Mouse (Mus musculus) heart, embryonic 11.5 days (tissue): ENCODE measurements around the gene Anp32e. TPM values are rescaled to one million over a fixed set of nuclear protein-coding genes. Genes with fewer than 3 reads are reported as not detected.
"Not testable (repeated sequence)": the region's sequence is repeated elsewhere in the genome, so short reads cannot be mapped to it uniquely, and the experiment has no call there.

Experiments
- ATAC-seq: fragments of 200-750 bp; cut with Nextera tagmentation; replicated peaks from 2 replicates; pipeline ENCODE4 v1.8.0; 2017; ENCODE audit warnings: moderate library complexity; ENCODE audit not compliant: insufficient number of reproducible peaks, low FRiP score, low TSS enrichment
- H3K27ac ChIP-seq: fragments of 300-500 bp; sonication (generic); 2 replicates; pipeline ENCODE4 v1.5.1; 2014; ENCODE audit warnings: mild to moderate bottlenecking, low read depth, low read length
- H3K27me3 ChIP-seq: fragments of 300-500 bp; sonication (generic); 2 replicates; pipeline ENCODE4 v1.6.1; 2014; ENCODE audit warnings: mild to moderate bottlenecking, low read length, mixed read lengths; ENCODE audit not compliant: control insufficient read depth, insufficient read depth
- H3K36me3 ChIP-seq: fragments of 300-500 bp; sonication (generic); 2 replicates; pipeline ENCODE4 v1.6.1; 2014; ENCODE audit warnings: mild to moderate bottlenecking, low read length, moderate library complexity, mixed read lengths; ENCODE audit not compliant: control insufficient read depth, insufficient read depth
- H3K4me1 ChIP-seq: fragments of 300-500 bp; sonication (generic); 2 replicates; pipeline ENCODE4 v1.6.1; 2014; ENCODE audit warnings: low read length; ENCODE audit not compliant: control insufficient read depth, insufficient read depth
- H3K4me2 ChIP-seq: fragments of 300-500 bp; sonication (generic); 2 replicates; pipeline ENCODE4 v1.6.1; 2014; ENCODE audit warnings: mild to moderate bottlenecking, moderate library complexity
- H3K4me3 ChIP-seq: fragments of 300-500 bp; sonication (generic); 2 replicates; pipeline ENCODE4 v1.5.1; 2014; ENCODE audit warnings: low read depth, low read length
- H3K9ac ChIP-seq: fragments of 300-500 bp; sonication (generic); 2 replicates; pipeline ENCODE4 v1.6.1; 2014; ENCODE audit warnings: mild to moderate bottlenecking, low read depth, low read length, moderate library complexity
- H3K9me3 ChIP-seq: fragments of 300-500 bp; sonication (generic); replicated peaks from 2 replicates; pipeline ENCODE4 v1.6.1; 2016; ENCODE audit warnings: low read length; ENCODE audit not compliant: control insufficient read depth
- WGBS: fragments of 180-500 bp; shearing (Covaris S2); extraction: QIAGEN DNeasy Blood & Tissue Kit; methylation state at CpG from one replicate; pipeline ENCODE4 v1.1.7; 2014; ENCODE audit not compliant: insufficient replicate concordance; 5-methylcytosine and 5-hydroxymethylcytosine counted together
- polyA plus RNA-seq: library from polyadenylated mRNA; unstranded; fragments of >200 nt; fragmentation: Nextera tagmentation; extraction: Ambion mirVana; gene quantifications from 2 replicates; pipeline ENCODE4 v1.2.1, GENCODE M21; 2014

Gene Anp32e
- polyA plus RNA-seq, 1 experiment from 2014 or later, result 71.0 TPM

- 57% methylated on average over 1 of the region's 1 CpGs for WGBS
- Histone ChIP-seq H3K36me3 (no peaks in the 10 kb centered on the region), H3K4me2 (no peak overlapping the region), H3K4me3 (no peak overlapping the region), H3K4me1 (peaks cover 8% of the 10 kb centered on the region), H3K27me3 (peaks cover 7% of the 10 kb centered on the region; the same call in 1 of the 2 replicates), H3K9ac (no peak overlapping the region), H3K9me3 (no peaks in the 10 kb centered on the region), H3K27ac (no peak overlapping the region)
- ATAC-seq, result no peak
Measured at GRCm38 (mm10) chr3:95969277-95969676, 40.2 kb downstream of the Anp32e start.

DNA sequence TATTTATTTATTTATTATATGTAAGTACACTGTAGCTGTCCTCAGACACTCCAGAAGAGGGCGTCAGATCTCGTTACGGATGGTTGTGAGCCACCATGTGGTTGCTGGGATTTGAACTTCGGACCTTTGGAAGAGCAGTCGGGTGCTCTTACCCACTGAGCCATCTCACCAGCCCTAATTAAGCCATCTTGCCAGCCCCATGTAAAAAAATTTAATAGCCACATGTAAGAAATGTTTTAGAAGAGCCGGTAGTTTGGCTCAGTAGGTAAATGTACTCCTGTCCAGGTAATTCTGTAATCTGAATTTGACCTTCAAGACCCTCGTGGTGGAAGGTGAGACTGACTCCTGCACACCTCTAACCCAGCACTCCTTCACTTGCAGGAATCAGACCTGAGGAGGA lies 41.6 kb downstream of the Anp32e start:
- not testable (repeated sequence) for ATAC-seq, H3K4me2 ChIP-seq, H3K4me3 ChIP-seq, H3K27me3 ChIP-seq, H3K9ac ChIP-seq, H3K36me3 ChIP-seq, H3K27ac ChIP-seq, H3K4me1 ChIP-seq, H3K9me3 ChIP-seq
- 64% methylated on average over 7 of the region's 7 CpGs for WGBS

- no peak overlapping the region for H3K27ac ChIP-seq
- peak overlapping the region; percentile 71 for H3K4me2 ChIP-seq
- H3K9me3 ChIP-seq, result no peaks in the 10 kb centered on the region
- ATAC-seq, result no peak
- H3K36me3 ChIP-seq, result no peaks in the 10 kb centered on the region
- peak overlapping the region; percentile 66 for H3K9ac ChIP-seq
- WGBS, result 74% methylated on average over 12 of the region's 12 CpGs
- peaks cover 4% of the 10 kb centered on the region for H3K4me1 ChIP-seq
- peaks cover 7% of the 10 kb centered on the region; the same call in 1 of the 2 replicates for H3K27me3 ChIP-seq
- H3K4me3 ChIP-seq, result peak overlapping the region; percentile 36
Measured at GRCm38 (mm10) chr3:95972251-95972872, 43.3 kb downstream of the Anp32e start.

- peaks cover 7% of the 10 kb centered on the region; the same call in 1 of the 2 replicates for H3K27me3 ChIP-seq
- no peak for ATAC-seq
- WGBS, result 6% methylated on average over 34 of the region's 34 CpGs
- H3K4me3 ChIP-seq, result peak overlapping the region; percentile 36
- H3K9me3 ChIP-seq, result no peaks in the 10 kb centered on the region
- H3K4me2 ChIP-seq, result peak overlapping the region; percentile 71
- H3K27ac ChIP-seq, result no peak overlapping the region
- H3K4me1 ChIP-seq, result peaks cover 4% of the 10 kb centered on the region
- H3K36me3 ChIP-seq, result no peaks in the 10 kb centered on the region
- peak overlapping the region; percentile 66 for H3K9ac ChIP-seq
Measured at GRCm38 (mm10) chr3:95972873-95973634, 44.0 kb downstream of the Anp32e start.

DNA sequence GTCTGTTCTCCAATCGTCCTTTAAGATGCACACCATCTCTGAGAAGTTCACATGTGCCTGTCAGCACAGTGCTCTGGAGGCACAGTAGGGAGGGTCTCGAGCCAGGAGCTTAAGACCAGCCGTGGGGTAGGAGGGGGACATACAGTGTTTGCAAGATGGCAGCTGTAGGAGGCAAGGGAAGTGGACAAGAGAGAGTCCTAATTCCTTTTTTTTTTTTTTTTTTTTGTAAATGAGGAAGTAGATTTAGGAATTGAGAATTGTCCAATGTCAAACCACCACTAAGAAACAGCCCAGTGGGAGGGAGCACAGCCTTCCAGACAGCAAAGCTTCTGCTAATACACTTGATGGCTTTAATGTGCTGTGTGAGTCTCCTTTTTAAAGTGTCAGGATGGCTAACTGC lies 48.0 kb downstream of the Anp32e start:
- H3K4me1 ChIP-seq, result peaks cover 4% of the 10 kb centered on the region
- no peak overlapping the region for H3K4me2 ChIP-seq
- H3K9me3 ChIP-seq, result no peaks in the 10 kb centered on the region
- H3K9ac ChIP-seq, result no peak overlapping the region
- H3K4me3 ChIP-seq, result no peak overlapping the region
- WGBS, result 57% methylated on average over 3 of the region's 3 CpGs
- H3K36me3 ChIP-seq, result no peaks in the 10 kb centered on the region
- no peak overlapping the region for H3K27ac ChIP-seq
- no peak for ATAC-seq
- peaks cover 7% of the 10 kb centered on the region; the same call in 1 of the 2 replicates for H3K27me3 ChIP-seq

DNA sequence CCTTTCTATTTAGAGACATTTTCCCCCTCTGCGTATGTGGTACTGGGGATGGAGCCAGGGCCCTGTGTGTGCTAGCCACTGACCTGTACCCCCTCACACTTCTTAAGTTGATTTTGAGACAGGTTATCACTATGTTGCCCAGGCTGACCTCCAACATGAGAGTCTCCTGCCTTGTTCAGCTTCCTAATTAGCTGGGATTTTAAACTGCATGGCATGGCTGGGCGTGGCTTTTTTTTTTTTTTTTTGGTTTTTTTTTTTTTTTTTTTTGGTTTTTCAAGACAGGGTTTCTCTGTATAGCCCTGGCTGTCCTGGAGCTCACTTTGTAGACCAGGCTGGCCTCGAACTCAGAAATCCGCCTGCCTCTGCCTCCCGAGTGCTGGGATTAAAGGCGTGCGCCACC lies 48.5 kb downstream of the Anp32e start:
- not testable (repeated sequence) for H3K9me3 ChIP-seq, H3K4me1 ChIP-seq, ATAC-seq, H3K27ac ChIP-seq, H3K9ac ChIP-seq, H3K4me2 ChIP-seq, H3K27me3 ChIP-seq, H3K36me3 ChIP-seq, H3K4me3 ChIP-seq
- 89% methylated on average over 7 of the region's 7 CpGs for WGBS

DNA sequence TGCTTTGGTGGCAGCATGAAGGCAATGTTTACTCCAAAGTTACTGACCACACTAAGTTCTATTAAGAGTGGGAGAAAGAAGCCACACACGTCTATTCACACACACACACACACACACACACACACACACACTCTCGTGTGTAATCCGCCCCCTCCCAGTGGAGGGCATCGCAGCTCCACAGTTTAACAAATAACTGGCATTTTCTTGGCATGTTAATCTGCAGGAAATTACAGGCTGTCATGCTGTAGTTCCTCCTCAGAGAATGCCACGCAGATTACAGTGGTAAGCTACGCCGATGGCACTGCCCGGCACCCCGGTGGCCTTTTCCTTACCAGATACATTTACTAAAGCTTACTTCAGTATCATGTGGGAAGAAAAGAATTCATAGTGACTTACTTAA lies 49.2 kb downstream of the Anp32e start:
- H3K9ac ChIP-seq, result no peak overlapping the region
- ATAC-seq, result no peak
- H3K4me3 ChIP-seq, result no peak overlapping the region
- peaks cover 6% of the 10 kb centered on the region; the same call in 1 of the 2 replicates for H3K27me3 ChIP-seq
- H3K27ac ChIP-seq, result no peak overlapping the region
- WGBS, result 86% methylated on average over 9 of the region's 9 CpGs
- H3K4me2 ChIP-seq, result no peak overlapping the region
- H3K4me1 ChIP-seq, result no peaks in the 10 kb centered on the region
- no peaks in the 10 kb centered on the region for H3K9me3 ChIP-seq
- no peaks in the 10 kb centered on the region for H3K36me3 ChIP-seq

GRCm38 (mm10) chr3:95980276-95980970 lies 51.4 kb downstream of the Anp32e start:
- H3K36me3 ChIP-seq, result no peaks in the 10 kb centered on the region
- ATAC-seq, result no peak
- no peak overlapping the region for H3K9ac ChIP-seq
- peaks cover 10% of the 10 kb centered on the region for H3K4me1 ChIP-seq
- no peak overlapping the region for H3K27ac ChIP-seq
- no peak overlapping the region for H3K4me3 ChIP-seq
- no peaks in the 10 kb centered on the region for H3K27me3 ChIP-seq
- H3K9me3 ChIP-seq, result no peaks in the 10 kb centered on the region
- no peak overlapping the region for H3K4me2 ChIP-seq
- 81% methylated on average over 12 of the region's 12 CpGs for WGBS
